Mouse (Mus musculus): ENCODE results near the gene Ephx4.
"Not testable (repeated sequence)": the region's sequence is repeated elsewhere in the genome, so short reads cannot be mapped to it uniquely, and the experiment has no call there.

Ephx4 gene

GRCm38 (mm10) chr5:107402436-107402835 is at the start of gene Ephx4:
Ephx4 (plus strand) TSS chr5:107402736.
- in situ Hi-C loops (cut with MboI, MseI) = no loop called here

GRCm38 (mm10) chr5:107353981-107354380 is 48.6 kb upstream of the Ephx4 start:
- in situ Hi-C loops (cut with MboI, MseI) = loop anchor here in 1 of 2 experiments (10.0 kb wide), 1 partner anchor 621 kb away; no protein-coding TSS in a partner anchor

- in situ Hi-C loops (cut with MboI, MseI) = loop anchor here in 1 of 2 experiments (10.0 kb wide), 1 partner anchor 619 kb away; no protein-coding TSS in a partner anchor
These were observed 46.7 kb upstream of the Ephx4 start for GRCm38 (mm10) chr5:107355801-107356200.

GRCm38 (mm10) chr5:107357723-107358122 is 44.8 kb upstream of the Ephx4 start:
- in situ Hi-C loops (cut with MboI, MseI) = loop anchor here in 1 of 2 experiments (10.0 kb wide), 1 partner anchor 617 kb away; no protein-coding TSS in a partner anchor

GRCm38 (mm10) chr5:107359395-107360053 is 43.0 kb upstream of the Ephx4 start:
- in situ Hi-C loops (cut with MboI, MseI) = loop anchor here in 1 of 2 experiments (10.0 kb wide), 1 partner anchor 615 kb away; no protein-coding TSS in a partner anchor

- in situ Hi-C loops (cut with MboI, MseI) = no loop called here
These were observed 42.3 kb upstream of the Ephx4 start for GRCm38 (mm10) chr5:107360054-107360730.

- in situ Hi-C loops (cut with MboI, MseI) = no loop called here
These were observed 32.5 kb upstream of the Ephx4 start for GRCm38 (mm10) chr5:107370040-107370439.

GRCm38 (mm10) chr5:107371335-107371734 is 31.2 kb upstream of the Ephx4 start:
- in situ Hi-C loops (cut with MboI, MseI) = no loop called here

- in situ Hi-C loops (cut with MboI, MseI) = no loop called here
These were observed 29.3 kb upstream of the Ephx4 start for GRCm38 (mm10) chr5:107373256-107373655.

GRCm38 (mm10) chr5:107386448-107386847 is 16.1 kb upstream of the Ephx4 start:
- in situ Hi-C loops (cut with MboI, MseI) = not testable (repeated sequence)

- in situ Hi-C loops (cut with MboI, MseI) = no loop called here
These were observed 14.7 kb upstream of the Ephx4 start for GRCm38 (mm10) chr5:107387788-107388187.

- in situ Hi-C loops (cut with MboI, MseI) = no loop called here
These were observed 13.2 kb upstream of the Ephx4 start for GRCm38 (mm10) chr5:107389373-107389772.

GRCm38 (mm10) chr5:107394437-107394836 is 8.1 kb upstream of the Ephx4 start:
- in situ Hi-C loops (cut with MboI, MseI) = no loop called here

GRCm38 (mm10) chr5:107403011-107403946 is 743 bp downstream of the Ephx4 start:
- in situ Hi-C loops (cut with MboI, MseI) = no loop called here

GRCm38 (mm10) chr5:107403947-107404684 is 1.6 kb downstream of the Ephx4 start:
- in situ Hi-C loops (cut with MboI, MseI) = no loop called here

- in situ Hi-C loops (cut with MboI, MseI) = no loop called here
These were observed 2.8 kb downstream of the Ephx4 start for GRCm38 (mm10) chr5:107405361-107405760.

- in situ Hi-C loops (cut with MboI, MseI) = no loop called here
These were observed 7.8 kb downstream of the Ephx4 start for GRCm38 (mm10) chr5:107410305-107410704.

GRCm38 (mm10) chr5:107411326-107411725 is 8.8 kb downstream of the Ephx4 start:
- in situ Hi-C loops (cut with MboI, MseI) = no loop called here

- in situ Hi-C loops (cut with MboI, MseI) = no loop called here
These were observed 9.7 kb downstream of the Ephx4 start for GRCm38 (mm10) chr5:107412285-107412684.

- in situ Hi-C loops (cut with MboI, MseI) = no loop called here
These were observed 12.6 kb downstream of the Ephx4 start for GRCm38 (mm10) chr5:107415098-107415497.

GRCm38 (mm10) chr5:107421676-107422075 is 19.1 kb downstream of the Ephx4 start:
- in situ Hi-C loops (cut with MboI, MseI) = no loop called here

All from T-helper 17 cell (primary cell).